Mouse (Mus musculus) intestine, postnatal 0 days (tissue): ENCODE results near the gene Olfr293. TPM values are rescaled to one million over a fixed set of nuclear protein-coding genes. Genes with fewer than 3 reads are reported as not detected.

Source experiments
- ATAC-seq: fragments of 200-750 bp; cut with Nextera tagmentation; 2 replicates; pipeline ENCODE4 v1.8.0; 2017; ENCODE audit warnings: mild to moderate bottlenecking, moderate TSS enrichment, moderate library complexity
- H3K27ac ChIP-seq: fragments of 300-500 bp; sonication (generic); 2 replicates; pipeline ENCODE4 v1.5.1; 2014; ENCODE audit warnings: mild to moderate bottlenecking, low read depth, low read length, moderate library complexity
- H3K27me3 ChIP-seq: fragments of 300-500 bp; sonication (generic); replicated peaks from 2 replicates; pipeline ENCODE4 v1.6.1; 2014; ENCODE audit warnings: low read length, mixed read lengths; ENCODE audit not compliant: control insufficient read depth, insufficient read depth
- H3K36me3 ChIP-seq: fragments of 300-500 bp; sonication (generic); 2 replicates; pipeline ENCODE4 v1.6.1; 2014; ENCODE audit warnings: mild to moderate bottlenecking, moderate library complexity; ENCODE audit not compliant: control insufficient read depth, insufficient read depth
- H3K4me1 ChIP-seq: fragments of 300-500 bp; sonication (generic); replicated peaks from 2 replicates; pipeline ENCODE4 v1.6.1; 2014; ENCODE audit warnings: antibody characterized with exemption, low read length, mixed read lengths; ENCODE audit not compliant: control insufficient read depth, insufficient read depth
- H3K4me2 ChIP-seq: fragments of 300-500 bp; sonication (generic); replicated peaks from 2 replicates; pipeline ENCODE4 v1.6.1; 2014; ENCODE audit warnings: low read depth, mild to moderate bottlenecking, moderate library complexity
- H3K4me3 ChIP-seq: fragments of 300-500 bp; sonication (generic); 2 replicates; pipeline ENCODE4 v1.5.1; 2014; ENCODE audit warnings: low read depth, low read length
- H3K9ac ChIP-seq: fragments of 300-500 bp; sonication (generic); 2 replicates; pipeline ENCODE4 v1.6.1; 2014; ENCODE audit warnings: mild to moderate bottlenecking, low read depth, low read length
- H3K9me3 ChIP-seq: fragments of 300-500 bp; sonication (generic); 2 replicates; pipeline ENCODE4 v1.6.1; 2016; ENCODE audit warnings: mixed run types; ENCODE audit not compliant: control insufficient read depth
- CTCF ChIP-seq: sonication (generic); IDR thresholded peaks from 2 replicates; pipeline ENCODE4 v1.5.1; 2016; ENCODE audit warnings: low read depth, mild to moderate bottlenecking, control low read depth, antibody characterized with exemption, moderate library complexity
- WGBS: fragments of 180-500 bp; shearing (Covaris S2); extraction: QIAGEN DNeasy Blood & Tissue Kit; methylation state at CpG from one replicate; pipeline ENCODE4 v1.1.7; 2014; 5-methylcytosine and 5-hydroxymethylcytosine counted together
- polyA plus RNA-seq: library from polyadenylated mRNA; unstranded; fragments of >200 nt; fragmentation: Nextera tagmentation; extraction: Ambion mirVana; gene quantifications from 2 replicates; pipeline ENCODE4 v1.2.1, GENCODE M21; 2015

Olfr293 gene
- not detected in 2 replicates for polyA plus RNA-seq

GRCm38 (mm10) chr7:86648761-86649160, at the start of gene Olfr293:
TSS of gene Olfr293 (plus strand) at chr7:86649061.
- no peak for ATAC-seq
- TF ChIP-seq CTCF, result no peak
- Histone ChIP-seq H3K9ac (no peak within 1 kb of the TSS), H3K27ac (no peak within 1 kb of the TSS), H3K27me3 (no peaks in the 10 kb centered on the region), H3K36me3 (no peaks in the 10 kb centered on the region), H3K4me1 (no peaks in the 10 kb centered on the region), H3K4me2 (no peak within 1 kb of the TSS), H3K9me3 (no peaks in the 10 kb centered on the region), H3K4me3 (no peak within 1 kb of the TSS)
- 94% methylated on average over 4 of the region's 4 CpGs for WGBS

GRCm38 (mm10) chr7:86616543-86616942, 32.3 kb upstream of the Olfr293 start, which contains the start of gene Olfr294:
TSS of gene Olfr294 (minus strand) at chr7:86616643.
- WGBS, result 60% methylated on average over 2 of the region's 2 CpGs
- no peak within 1 kb of the TSS for H3K4me3 ChIP-seq
- H3K9ac ChIP-seq, result no peak within 1 kb of the TSS
- no peak for ATAC-seq
- no peaks in the 10 kb centered on the region for H3K4me1 ChIP-seq
- no peaks in the 10 kb centered on the region for H3K36me3 ChIP-seq
- no peak within 1 kb of the TSS for H3K27ac ChIP-seq
- H3K27me3 ChIP-seq, result no peaks in the 10 kb centered on the region
- H3K4me2 ChIP-seq, result no peak within 1 kb of the TSS
- H3K9me3 ChIP-seq, result no peaks in the 10 kb centered on the region
- no peak for TF ChIP-seq CTCF

- no peak for TF ChIP-seq CTCF
- H3K9me3 ChIP-seq, result no peaks in the 10 kb centered on the region
- H3K36me3 ChIP-seq, result no peaks in the 10 kb centered on the region
- H3K4me1 ChIP-seq, result no peaks in the 10 kb centered on the region
- ATAC-seq, result no peak
- no peak within 1 kb of the TSS for H3K27ac ChIP-seq
- no peak within 1 kb of the TSS for H3K4me3 ChIP-seq
- no peak within 1 kb of the TSS for H3K4me2 ChIP-seq
- no peak within 1 kb of the TSS for H3K9ac ChIP-seq
- no peaks in the 10 kb centered on the region for H3K27me3 ChIP-seq
These were observed 39.2 kb downstream of the Olfr293 start, which contains the start of gene Olfr292 for GRCm38 (mm10) chr7:86688030-86688429. TSS of gene Olfr292 (plus strand) at chr7:86688330.

Other genes with a start within 250 kb of the Olfr293 start
- not detected in 2 replicates for gene Olfr301, start 245.2 kb upstream of the Olfr293 start, polyA plus RNA-seq
- not detected in 2 replicates for gene Olfr299, start 189.1 kb upstream of the Olfr293 start, polyA plus RNA-seq
- gene Olfr298, start 156.6 kb upstream of the Olfr293 start, polyA plus RNA-seq, result not detected in 2 replicates
- gene Olfr297, start 129.1 kb upstream of the Olfr293 start, polyA plus RNA-seq, result not detected in 2 replicates
- gene Olfr295, start 65.2 kb upstream of the Olfr293 start, polyA plus RNA-seq, result not detected in 2 replicates
- not detected in 2 replicates for gene Olfr294, start 32.4 kb upstream of the Olfr293 start, polyA plus RNA-seq
- gene Olfr292, start 39.3 kb downstream of the Olfr293 start, polyA plus RNA-seq, result not detected in 2 replicates
- not detected in 2 replicates for gene Folh1, start 126.9 kb downstream of the Olfr293 start, polyA plus RNA-seq
- not detected in 2 replicates for gene Vmn2r77, start 146.0 kb downstream of the Olfr293 start, polyA plus RNA-seq